In the genomic region with DNA sequence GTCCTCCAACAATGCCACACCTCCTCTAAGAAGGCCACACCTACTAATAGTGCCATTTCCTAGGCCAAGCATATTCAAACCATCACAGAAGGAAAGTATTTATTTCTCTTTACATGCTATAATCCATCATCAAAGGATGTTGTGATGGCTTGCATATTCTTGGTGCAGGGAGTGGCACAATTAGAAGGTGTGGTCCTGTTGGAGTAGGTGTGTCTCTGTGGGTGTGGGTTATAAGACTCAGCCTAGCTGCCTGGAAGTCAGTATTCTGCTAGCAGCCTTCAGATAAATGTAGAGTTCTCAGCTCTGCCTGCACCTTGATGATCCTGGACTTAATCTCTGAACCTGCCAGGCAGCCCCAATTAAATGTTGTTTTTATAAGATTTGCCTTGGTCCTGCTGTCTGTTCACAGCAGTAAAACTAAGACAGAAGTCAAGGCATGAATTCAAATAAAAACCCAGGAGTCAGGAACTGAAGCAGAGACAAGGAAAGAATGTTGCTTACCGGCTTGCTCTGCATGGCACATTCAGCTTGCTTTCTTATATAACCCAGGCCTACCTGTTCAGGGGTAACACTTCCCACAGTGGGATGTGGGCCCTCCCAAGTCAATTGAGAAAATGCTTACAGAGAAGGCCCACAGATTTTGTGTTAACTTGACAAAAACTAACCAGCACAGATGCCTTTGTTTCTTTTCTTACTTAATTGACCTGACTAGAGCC, we compare ENCODE assay signal across 20 mouse cellular contexts. TPM values are rescaled to one million over a fixed set of nuclear protein-coding genes. Genes with fewer than 3 reads are reported as not detected.
DNase-seq lines count a peak whose midpoint lies in the region; ATAC-seq and TF ChIP-seq lines count a peak whose summit lies in the region.
"Had no signal": no experiment of that assay in that cellular context is flagged by ENCODE, and none has a peak within 500 bp of the region (broad histone marks: within the 10 kb centered on the region; RNA-seq: fewer than 3 reads in every experiment).

No protein-coding gene starts in this region.

- no peak for DNase-seq in testis, postnatal 10 days (ENCODE audit: low spot score)
- peak; percentile 28 for DNase-seq in liver, embryonic 13.5 days
- DNase-seq in liver, postnatal 0 days: peak; percentile 13
- DNase-seq in frontal cortex, adult 2 months (ENCODE audit: extremely low spot score in 1 of 2, low spot score in 1 of 2): no peak
- DNase-seq in heart, adult 18-20 months: no peak
- no peak for DNase-seq in embryo, embryonic 10 days (ENCODE audit: low spot score)
- DNase-seq: adrenal gland, adult 8-10 months; adrenal gland, postnatal 36 days; cerebellum, adult 2 months; cerebellum, postnatal 10 days; embryo, embryonic 11 days; gastrocnemius, postnatal 10 days had no signal

- TF ChIP-seq POLR2A in testis, adult 2 months (IDR thresholded peaks at IDR 0.05; ENCODE audit: control insufficient read depth, low read depth, low read length): no peak

- no peaks in the 10 kb centered on the region for H3K27me3 ChIP-seq in testis, adult 2 months (ENCODE audit: control insufficient read depth, insufficient read depth, low read length)
- H3K27me3 ChIP-seq in liver, embryonic 13.5 days: no peaks in the 10 kb centered on the region
- no peaks in the 10 kb centered on the region for H3K27me3 ChIP-seq in liver, postnatal 0 days (ENCODE audit: insufficient read depth, low read length)
- H3K27me3 ChIP-seq: embryonic facial prominence, embryonic 15.5 days; forebrain, embryonic 13.5 days; heart, embryonic 12.5 days; hindbrain, embryonic 15.5 days had no signal

- no peak overlapping the region; the same call in 1 of the 2 replicates for H3K27ac ChIP-seq in testis, adult 2 months (ENCODE audit: control insufficient read depth, insufficient read depth, low read depth, low read length)
- peak overlapping the region; percentile 78 for H3K27ac ChIP-seq in liver, embryonic 13.5 days
- H3K27ac ChIP-seq in liver, postnatal 0 days (ENCODE audit: low read depth): peak overlapping the region; percentile 23; the same call in 1 of the 2 replicates
- H3K27ac ChIP-seq: embryonic facial prominence, embryonic 15.5 days; forebrain, embryonic 13.5 days; hindbrain, embryonic 15.5 days had no signal

- no peak for TF ChIP-seq EP300 in liver, postnatal 0 days (IDR thresholded peaks at IDR 0.05; ENCODE audit: low read depth)

- no peak for TF ChIP-seq CTCF in testis, adult 2 months (IDR thresholded peaks at IDR 0.05; ENCODE audit: control insufficient read depth, insufficient read depth, insufficient replicate concordance, low read depth, low read length)
- no peak for TF ChIP-seq CTCF in liver, postnatal 0 days (IDR thresholded peaks at IDR 0.05; ENCODE audit: low read depth)

- H3K4me2 ChIP-seq in liver, embryonic 13.5 days: peak overlapping the region; percentile 50
- peak overlapping the region; percentile 34; the same call in 1 of the 2 replicates for H3K4me2 ChIP-seq in liver, postnatal 0 days (ENCODE audit: low read depth, low read length)
- H3K4me2 ChIP-seq: embryonic facial prominence, embryonic 15.5 days; forebrain, embryonic 13.5 days; heart, embryonic 12.5 days; hindbrain, embryonic 15.5 days had no signal

- H3K4me1 ChIP-seq in testis, adult 2 months (ENCODE audit: control insufficient read depth, insufficient read depth, low read length): no peaks in the 10 kb centered on the region
- H3K4me1 ChIP-seq in liver, embryonic 13.5 days (replicated peaks): peaks cover 66% of the 10 kb centered on the region
- peaks cover 11% of the 10 kb centered on the region for H3K4me1 ChIP-seq in liver, postnatal 0 days (ENCODE audit: insufficient read depth)
- H3K4me1 ChIP-seq: embryonic facial prominence, embryonic 15.5 days; forebrain, embryonic 13.5 days; hindbrain, embryonic 15.5 days had no signal

- peak overlapping the region; percentile 61 for H3K4me3 ChIP-seq in testis, adult 2 months (ENCODE audit: control insufficient read depth, low read depth, low read length)
- no peak overlapping the region for H3K4me3 ChIP-seq in liver, embryonic 13.5 days (replicated peaks)
- no peak overlapping the region for H3K4me3 ChIP-seq in liver, postnatal 0 days (ENCODE audit: low read depth, low read length)
- H3K4me3 ChIP-seq: embryonic facial prominence, embryonic 15.5 days; forebrain, embryonic 13.5 days; heart, embryonic 12.5 days; hindbrain, embryonic 15.5 days had no signal

- peak overlapping the region; percentile 47 for H3K9ac ChIP-seq in liver, embryonic 13.5 days
- no peak overlapping the region for H3K9ac ChIP-seq in liver, postnatal 0 days (replicated peaks)
- H3K9ac ChIP-seq: embryonic facial prominence, embryonic 15.5 days; forebrain, embryonic 13.5 days; heart, embryonic 12.5 days; hindbrain, embryonic 15.5 days had no signal

- no peaks in the 10 kb centered on the region for H3K9me3 ChIP-seq in liver, embryonic 13.5 days (replicated peaks)
- no peaks in the 10 kb centered on the region for H3K9me3 ChIP-seq in liver, postnatal 0 days (ENCODE audit: low read length)
- H3K9me3 ChIP-seq: embryonic facial prominence, embryonic 15.5 days; forebrain, embryonic 13.5 days; G1E; heart, embryonic 12.5 days; hindbrain, embryonic 15.5 days had no signal

- no peaks in the 10 kb centered on the region for H3K36me3 ChIP-seq in testis, adult 2 months (ENCODE audit: control insufficient read depth, insufficient read depth, low read length)
- no peaks in the 10 kb centered on the region for H3K36me3 ChIP-seq in liver, embryonic 13.5 days
- no peaks in the 10 kb centered on the region for H3K36me3 ChIP-seq in liver, postnatal 0 days (replicated peaks; ENCODE audit: insufficient read depth, low read length)
- H3K36me3 ChIP-seq: embryonic facial prominence, embryonic 15.5 days; G1E; heart, embryonic 12.5 days; hindbrain, embryonic 15.5 days had no signal

- ATAC-seq in erythroblast, adult 5-6 weeks (replicated peaks; ENCODE audit: low FRiP score, poor library complexity, severe bottlenecking): peak; percentile 64
- ATAC-seq in liver, embryonic 13.5 days (ENCODE audit: low read depth): peak; percentile 88
- peak; percentile 77 for ATAC-seq in liver, postnatal 0 days
- ATAC-seq: forebrain, embryonic 13.5 days; intestine, embryonic 16.5 days had no signal

- WGBS in liver, embryonic 13.5 days (ENCODE audit: insufficient replicate concordance): 85% methylated on average over 1 of the region's 1 CpGs
- 88% methylated on average over 1 of the region's 1 CpGs for WGBS in liver, postnatal 0 days (ENCODE audit: insufficient replicate concordance)

RNA-seq across cellular contexts. Expression of gene March5, which starts 9.0 kb away (rescaled TPM):
- 27.5 and 31.2 TPM in 2 replicates for polyA plus RNA-seq in testis, adult 2 months (2012; rRNA removed)
- total RNA-seq in erythroblast, adult 5-6 weeks (2015; ENCODE audit: low replicate concordance): 393 and 429 TPM in 2 replicates
- 510 and 553 TPM in 2 replicates for total RNA-seq in erythroblast, adult 5-6 weeks (2017; ENCODE audit: low replicate concordance)
- polyA plus RNA-seq in liver, embryonic 13.5 days (2015; fragmentation: Nextera tagmentation; extraction: Ambion mirVana): 147 and 159 TPM in 2 replicates
- polyA plus RNA-seq in liver, postnatal 0 days (2015; fragmentation: Nextera tagmentation; extraction: Ambion mirVana): 119 and 126 TPM in 2 replicates
- 67.7 and 70.6 TPM in 2 replicates for polyA plus RNA-seq in frontal cortex, adult 2 months (2012; rRNA removed)
- 10 to 100 TPM; 83.4 to 86.0 TPM for total RNA-seq in heart, adult 18-20 months (2021)

RNA-seq across cellular contexts. Expression of gene Cpeb3, which starts 10.1 kb away (rescaled TPM):
- polyA plus RNA-seq in testis, adult 2 months (2012; rRNA removed): 86.5 and 93.6 TPM in 2 replicates
- total RNA-seq in erythroblast, adult 5-6 weeks (2015; ENCODE audit: low replicate concordance): 76.5 and 113 TPM in 2 replicates
- total RNA-seq in erythroblast, adult 5-6 weeks (2017; ENCODE audit: low replicate concordance): 90.5 and 97.3 TPM in 2 replicates
- polyA plus RNA-seq in liver, embryonic 13.5 days (2015; fragmentation: Nextera tagmentation; extraction: Ambion mirVana): 1.7 and 1.9 TPM in 2 replicates
- polyA plus RNA-seq in liver, postnatal 0 days (2015; fragmentation: Nextera tagmentation; extraction: Ambion mirVana): 2.1 and 2.8 TPM in 2 replicates
- 35.2 and 39.6 TPM in 2 replicates for polyA plus RNA-seq in frontal cortex, adult 2 months (2012; rRNA removed)
- 10 to 100 TPM; 75.0 to 78.1 TPM for total RNA-seq in heart, adult 18-20 months (2021)

Comparison
In these comparisons a context has a peak if more than half of its experiments do, and no peak if none do; other contexts are left out.
1. DNase-seq: peak in liver, embryonic 13.5 days (single experiment) and liver, postnatal 0 days (single experiment); none in testis, postnatal 10 days (single experiment), frontal cortex, adult 2 months (0 of 2), heart, adult 18-20 months (0 of 2) and embryo, embryonic 10 days (single experiment).
2. Peak in every context shown above with its lines, with median percentiles within 50 percentile points of each other: ATAC-seq.